Mouse (Mus musculus): Measurements from ENCODE around the gene Trpv4.
A peak's percentile ranks its signal among the peaks of the same experiment; 100 is the strongest.

Trpv4 gene

DNA sequence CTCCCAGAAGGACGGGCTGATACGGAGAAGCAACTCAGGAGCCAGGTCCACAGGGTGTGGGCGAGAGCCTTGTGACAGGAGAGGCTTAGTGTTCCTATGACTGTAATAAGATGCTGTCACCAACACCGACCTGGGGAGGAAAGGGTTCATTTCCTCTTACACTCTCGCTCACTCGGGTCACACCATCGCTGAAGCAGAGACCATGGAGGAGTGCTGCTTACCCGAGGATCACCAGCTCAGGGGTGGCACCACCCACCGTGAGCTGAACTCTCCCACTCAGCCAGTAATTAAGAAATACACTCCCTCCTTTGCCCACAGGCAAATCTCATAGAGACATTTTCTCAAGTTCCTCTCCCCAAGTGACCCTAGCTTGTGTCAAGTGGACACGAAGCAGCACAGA lies 69.8 kb downstream of the Trpv4 start:
- DNase-seq = no peak

DNA sequence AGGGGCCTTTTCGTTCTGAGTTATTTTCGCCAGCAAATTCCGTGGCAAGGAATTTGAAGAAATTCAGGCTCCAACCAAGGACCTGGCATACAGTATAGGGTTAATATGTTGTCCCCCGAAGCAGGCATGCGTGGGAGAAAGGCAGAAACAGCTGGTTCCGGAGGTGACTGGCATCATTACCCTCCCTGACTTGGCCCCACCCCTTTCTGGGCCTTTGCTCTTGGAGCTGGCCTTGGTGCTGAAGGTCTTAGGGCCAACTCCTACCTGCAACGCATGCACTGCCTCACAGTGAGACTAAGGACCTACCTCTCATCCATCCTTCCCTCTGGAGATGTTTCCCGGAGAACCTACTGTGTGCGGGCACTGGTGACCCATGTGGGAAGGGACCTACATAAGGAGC lies 70.3 kb downstream of the Trpv4 start:
- peak; percentile 83 for DNase-seq

DNA sequence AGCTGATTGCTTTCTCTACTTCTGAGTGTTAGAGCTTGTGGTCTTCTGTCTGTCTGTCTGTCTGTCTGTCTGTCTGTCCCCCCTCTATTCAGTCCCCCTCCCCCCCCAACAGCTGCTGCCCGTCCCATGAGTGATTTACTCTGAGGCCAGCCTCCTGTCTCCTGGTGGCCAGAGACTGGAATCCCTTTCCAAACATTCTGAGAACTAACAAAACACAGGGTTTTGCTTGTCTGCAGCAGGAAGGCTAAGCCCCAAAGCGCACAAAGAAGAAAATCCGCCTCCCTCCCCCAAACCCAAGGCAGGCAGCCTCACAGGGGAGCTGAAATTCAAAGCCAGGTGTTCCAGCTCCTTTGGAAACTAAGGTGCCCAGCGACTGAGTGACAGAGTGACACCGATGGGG lies 72.5 kb downstream of the Trpv4 start:
- DNase-seq = no peak

DNA sequence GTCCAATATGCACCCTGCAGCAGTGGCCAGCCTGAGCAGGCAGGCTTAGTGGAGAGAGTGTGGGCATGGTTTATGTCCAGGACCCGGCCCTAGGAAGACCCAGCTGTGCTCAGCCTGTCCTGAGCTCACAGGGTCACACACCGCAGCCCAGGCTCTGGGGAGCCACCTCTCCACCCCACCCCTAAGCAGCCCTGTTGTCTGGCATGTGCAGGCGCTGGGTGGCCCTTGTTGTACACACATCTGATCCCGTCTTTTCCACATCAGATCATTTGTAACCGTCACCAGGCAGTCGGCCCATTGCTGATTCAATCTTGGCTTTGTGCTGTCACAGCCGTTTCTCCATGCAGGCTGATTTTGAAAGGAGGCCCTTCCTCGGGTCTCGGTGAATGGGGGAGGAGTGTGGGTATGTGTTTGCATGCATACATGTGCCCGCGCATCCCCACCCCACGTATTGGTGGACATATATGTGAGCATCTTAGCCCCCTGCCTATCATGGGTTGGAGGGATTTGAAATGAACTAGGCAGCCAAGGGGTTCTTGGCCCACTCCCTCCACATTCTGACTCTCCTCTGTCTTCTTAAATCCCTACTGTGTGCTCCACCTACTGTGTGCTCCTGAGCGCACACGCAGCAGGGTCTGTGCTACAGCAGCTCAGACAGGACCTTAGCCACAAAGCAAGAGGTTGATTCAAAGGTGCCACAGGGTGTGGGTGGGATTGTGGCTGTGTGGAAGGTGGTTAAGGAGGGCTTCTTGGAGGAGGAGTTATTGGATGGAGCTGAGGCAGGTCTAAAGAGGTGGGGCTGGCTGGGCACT lies 73.7 kb downstream of the Trpv4 start:
- no peak for DNase-seq

DNA sequence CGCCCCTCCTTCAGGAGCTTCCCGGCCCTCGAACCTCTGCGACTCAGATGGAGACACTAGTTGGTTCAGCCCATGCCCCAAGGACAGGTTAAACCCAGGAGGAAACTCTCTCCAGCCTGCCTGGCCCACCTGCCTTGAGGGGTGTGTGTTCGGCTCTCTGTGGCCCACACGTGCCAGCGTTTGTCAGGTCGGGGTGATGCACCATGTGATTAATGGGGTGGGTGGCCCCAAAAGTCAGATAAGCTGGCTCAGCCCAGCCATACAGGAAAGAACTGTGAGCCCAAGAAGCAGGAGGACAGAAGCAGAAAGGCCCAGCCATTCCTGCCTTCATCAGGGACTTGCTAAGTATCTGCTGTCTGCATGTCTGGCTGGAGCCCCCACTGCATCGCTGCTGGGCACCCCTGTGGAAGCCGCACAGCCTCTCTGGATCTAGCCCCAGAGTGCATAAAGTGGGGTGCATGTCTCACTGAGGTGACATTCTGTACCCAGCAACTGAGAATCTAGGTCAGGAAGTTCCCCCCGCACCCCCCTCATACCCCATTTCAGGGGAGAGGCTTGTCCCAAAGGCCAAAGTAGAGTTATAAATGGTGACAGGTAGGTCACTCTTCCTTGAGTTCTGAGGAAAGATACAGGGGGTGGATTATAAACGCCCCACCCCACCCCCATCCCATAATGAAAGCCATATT lies 74.6 kb downstream of the Trpv4 start:
- DNase-seq = no peak

DNA sequence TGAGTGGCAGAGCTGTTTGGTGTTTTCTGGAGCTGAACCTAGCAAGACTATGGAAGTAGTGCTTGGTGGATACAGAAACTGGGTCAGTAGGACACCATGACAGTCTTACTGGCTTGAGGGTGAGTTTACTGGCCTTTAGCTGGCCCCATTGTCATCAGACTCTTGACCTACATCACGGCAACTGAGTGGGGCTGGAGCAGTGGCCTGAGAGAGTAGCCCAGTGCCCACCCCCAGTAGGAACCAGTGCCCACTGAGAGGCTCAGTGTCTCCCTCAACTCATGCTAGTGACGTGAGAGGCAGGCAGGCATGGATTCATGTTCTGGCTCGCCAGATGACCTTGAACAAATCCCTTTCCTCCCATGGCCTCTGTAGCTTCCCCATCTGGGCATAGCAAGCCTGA lies 75.2 kb downstream of the Trpv4 start:
- no peak for DNase-seq

DNA sequence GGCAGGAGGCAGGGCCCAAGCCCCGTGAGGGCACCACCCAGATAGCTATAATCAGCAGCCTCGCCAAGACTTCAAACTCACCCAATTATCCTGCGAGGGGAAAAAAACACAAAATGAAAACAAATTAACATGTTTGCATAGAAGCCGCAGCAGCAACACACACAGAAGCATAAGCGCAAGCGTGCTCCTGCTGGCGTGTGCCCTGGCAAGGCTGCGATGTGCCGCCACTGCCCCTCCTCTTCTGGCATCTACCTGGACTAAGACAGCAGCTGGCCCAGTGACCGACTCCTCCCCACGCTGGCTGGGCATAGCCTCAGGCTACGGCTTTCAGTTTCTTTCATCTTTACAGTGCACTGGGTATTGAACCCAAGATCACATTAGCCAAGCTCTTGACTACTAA lies 76.7 kb downstream of the Trpv4 start:
- peak; percentile 42 for DNase-seq

DNA sequence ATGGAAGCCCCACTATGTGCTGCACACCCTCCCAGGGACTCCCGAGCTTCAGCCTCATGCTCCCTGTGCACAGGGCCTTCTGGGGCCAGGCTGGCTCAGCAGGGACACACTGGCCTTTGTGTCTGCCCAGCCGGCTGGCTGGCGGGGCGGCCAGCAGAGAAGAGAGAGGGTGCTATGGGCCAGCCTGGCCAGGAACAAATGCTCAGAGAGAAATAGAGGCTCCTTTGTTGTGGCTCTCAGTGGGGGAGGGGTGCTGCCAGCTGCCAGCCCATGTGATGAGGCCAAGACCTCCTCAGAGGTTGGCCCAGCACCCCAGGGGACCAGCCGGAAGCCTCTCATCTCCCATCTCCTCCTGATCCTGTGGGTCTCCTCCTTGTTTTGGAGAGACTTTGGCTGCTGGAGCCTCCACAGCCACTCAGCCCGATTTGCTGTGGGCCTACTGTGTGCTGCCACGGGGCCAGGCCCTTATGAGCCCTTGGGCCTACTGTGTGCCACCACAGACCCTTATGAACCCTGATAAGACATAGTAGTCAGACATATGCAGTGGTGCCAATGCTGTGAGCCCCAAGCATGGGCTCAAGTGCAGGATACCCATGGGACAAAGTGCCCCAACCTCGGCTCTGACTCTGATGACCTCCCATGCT lies 78.4 kb downstream of the Trpv4 start:
- DNase-seq = no peak

DNA sequence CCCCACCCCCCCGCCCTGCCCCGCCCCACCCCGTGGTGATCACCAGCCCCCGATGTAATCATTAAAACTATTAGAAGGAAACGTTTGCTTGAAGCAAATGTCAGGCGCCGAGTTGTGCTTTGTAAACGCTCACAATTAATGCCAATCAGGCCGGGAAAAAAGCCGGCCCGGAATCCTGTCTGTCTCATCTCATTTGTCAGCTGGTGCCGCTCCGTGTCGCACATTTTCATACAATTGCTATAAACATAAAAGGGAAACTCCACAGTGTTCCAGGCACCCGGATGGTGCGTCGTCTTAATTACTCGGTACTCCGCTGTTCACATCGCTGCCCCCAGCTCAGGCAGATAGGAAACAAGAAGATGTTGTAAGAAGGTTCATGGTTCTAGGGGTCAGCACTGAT lies 79.9 kb downstream of the Trpv4 start:
- DNase-seq = no peak

DNA sequence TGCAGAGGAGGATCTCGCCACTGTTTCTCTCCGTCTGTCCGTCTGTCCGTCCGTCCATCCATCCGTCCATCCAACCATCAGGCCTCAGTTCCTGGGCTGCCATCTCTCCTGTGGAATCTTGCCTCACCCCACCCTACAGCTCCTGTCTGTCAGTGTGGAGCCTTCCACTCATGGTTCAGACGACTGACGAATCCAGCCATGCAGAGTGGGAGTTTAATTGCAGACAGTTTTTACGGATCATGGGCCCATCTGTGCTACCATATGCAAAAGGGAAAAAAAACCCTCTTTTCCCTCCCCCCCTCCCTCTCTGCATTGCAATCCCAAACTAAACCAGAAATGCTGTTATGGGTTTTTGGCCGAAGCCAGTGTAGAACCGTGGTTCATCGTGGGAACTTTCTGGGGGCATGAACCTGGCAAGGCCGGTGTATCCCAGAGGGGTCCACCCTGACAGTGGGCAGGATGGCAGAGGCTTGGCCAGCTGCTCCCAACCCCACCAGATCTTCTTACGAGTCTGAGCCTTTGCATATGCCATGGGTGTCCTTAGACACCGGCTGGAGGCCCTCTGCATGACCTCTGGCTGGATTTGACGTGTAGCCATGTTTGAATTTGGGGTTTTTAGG lies 82.1 kb downstream of the Trpv4 start:
- no peak for DNase-seq

DNA sequence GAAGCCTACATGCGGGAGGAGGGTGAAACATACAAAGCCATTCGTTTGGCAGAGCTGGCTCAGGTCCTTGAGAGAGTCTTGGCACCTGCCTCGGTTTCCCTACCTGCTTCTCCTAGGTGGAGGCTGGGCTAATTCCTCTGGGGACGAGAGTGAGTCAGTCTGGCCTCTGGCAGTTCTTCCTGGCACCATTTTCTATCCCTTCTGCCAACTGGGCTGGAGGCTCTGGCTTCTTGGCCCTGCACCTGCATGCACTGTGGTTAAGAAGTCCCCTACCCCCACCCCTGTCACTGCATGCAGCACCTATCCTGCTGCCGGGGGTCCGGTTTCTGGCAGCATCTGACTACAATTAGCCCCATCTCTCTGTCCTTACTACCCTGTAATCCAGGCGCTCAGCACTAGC lies 82.7 kb downstream of the Trpv4 start:
- no peak for DNase-seq

DNA sequence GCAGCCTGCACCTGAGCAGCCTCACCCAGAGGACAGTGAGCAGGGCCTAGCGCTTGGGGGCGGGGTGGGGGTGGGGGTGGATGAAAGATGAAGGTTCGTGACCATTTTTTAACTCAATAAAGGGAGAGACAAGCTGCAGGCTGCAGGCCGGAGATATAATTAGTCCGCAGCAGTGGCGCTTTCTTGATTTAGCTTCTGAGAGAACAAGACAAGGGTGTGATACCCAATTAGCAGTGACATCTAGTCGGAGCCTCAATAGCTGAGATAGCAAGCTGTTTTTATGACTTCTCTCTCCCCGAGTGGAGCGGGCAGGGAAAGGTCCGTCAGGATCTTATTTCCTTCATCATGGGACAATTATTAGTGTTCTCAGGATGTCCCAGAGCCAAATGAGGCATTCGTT lies 83.2 kb downstream of the Trpv4 start:
- no peak for DNase-seq

DNA sequence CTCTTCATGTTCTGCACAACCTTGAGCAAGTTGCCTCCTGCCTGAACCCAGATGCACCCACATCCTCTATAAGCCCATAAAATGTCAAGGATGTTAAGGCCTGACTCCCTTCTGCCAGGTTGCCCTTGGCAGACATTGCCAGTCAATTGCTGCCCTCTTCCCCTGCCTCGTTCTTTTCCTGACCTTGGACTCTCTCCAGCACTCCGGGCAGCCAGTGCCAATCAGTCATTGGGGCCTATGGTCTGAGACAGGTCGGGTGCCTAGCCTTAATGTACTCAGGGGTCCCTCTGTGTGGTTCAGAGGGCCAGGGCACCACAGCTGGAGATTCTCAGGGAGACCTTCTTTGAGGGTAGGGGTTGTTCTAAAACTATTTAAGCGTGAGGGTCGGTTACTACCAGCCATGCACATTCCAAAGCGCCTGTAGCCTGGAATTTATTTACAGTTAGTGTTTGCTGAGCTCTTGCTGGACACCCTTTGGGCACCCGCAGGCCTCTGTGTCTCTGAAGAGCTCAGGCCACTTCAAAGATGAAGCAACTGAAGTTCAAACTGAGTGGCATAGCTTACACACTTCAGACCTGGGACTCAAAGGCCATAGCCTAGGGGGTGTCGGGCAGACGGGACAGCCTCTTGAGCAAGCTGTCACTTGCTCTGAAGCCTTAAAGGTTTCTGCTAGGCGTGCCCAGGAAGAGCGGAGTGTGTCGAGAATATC lies 84.1 kb downstream of the Trpv4 start:
- DNase-seq = peak; percentile 59

DNA sequence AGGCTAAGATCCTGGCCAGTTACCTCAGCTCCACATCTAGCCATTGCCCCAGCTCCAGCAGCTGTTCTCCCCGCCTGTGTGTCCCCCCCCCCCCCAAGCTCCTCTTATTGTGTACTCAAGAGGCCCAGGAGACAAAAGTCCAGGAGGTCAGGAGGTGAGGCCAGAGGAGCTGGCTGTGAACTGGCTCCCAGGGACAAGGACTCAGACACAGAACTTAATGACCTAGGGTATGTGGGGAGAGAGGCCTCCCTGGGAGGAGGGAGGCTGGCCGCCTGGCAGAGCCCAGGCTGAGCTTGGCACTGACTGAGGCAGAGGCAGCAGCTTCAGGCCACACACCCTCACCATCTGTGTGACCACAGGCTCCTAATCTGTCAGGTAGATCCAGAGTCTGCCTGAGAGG lies 85.2 kb downstream of the Trpv4 start:
- DNase-seq = peak; percentile 41
